ENCODE assay signal across 9 mouse cellular contexts in the genomic region with DNA sequence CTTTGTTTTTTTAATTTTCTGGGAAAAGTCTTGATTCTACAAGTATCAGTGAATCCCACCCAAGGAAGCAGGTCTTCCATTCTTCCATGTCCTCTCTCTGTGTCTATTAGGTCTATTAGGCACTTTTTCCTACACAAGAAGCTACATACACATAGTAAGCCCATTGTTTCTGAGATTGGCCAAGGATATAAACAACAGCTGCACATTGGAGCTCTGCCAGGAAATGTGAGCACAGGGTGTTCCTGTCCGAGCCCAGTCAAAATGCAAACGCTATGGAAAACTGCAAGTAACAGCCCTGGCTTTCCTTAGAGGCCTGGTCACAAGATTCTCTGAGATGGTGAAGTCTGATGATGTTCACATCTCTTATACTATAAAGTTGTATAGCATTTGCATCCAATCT. TPM values are rescaled to one million over a fixed set of nuclear protein-coding genes. Genes with fewer than 3 reads are reported as not detected.
DNase-seq lines count a peak whose midpoint lies in the region; ATAC-seq lines count a peak whose summit lies in the region.
"Had no signal": no experiment of that assay in that cellular context is flagged by ENCODE, and none has a peak within 500 bp of the region (broad histone marks: within the 10 kb centered on the region; RNA-seq: fewer than 3 reads in every experiment).

No protein-coding gene starts in this region.

- peaks cover 5% of the 10 kb centered on the region for H3K4me1 ChIP-seq in heart, embryonic 12.5 days (replicated peaks)

- peak; percentile 26 to 37 for DNase-seq in cerebellum, postnatal 10 days
- DNase-seq in Muller cell, postnatal 12 days (ENCODE audit: inconsistent ontology term), result peak; percentile 24
- peak; percentile 6 to 74 for DNase-seq in left cerebral cortex, postnatal 10 days (ENCODE audit: extremely low spot score in 1 of 2, low spot score in 2 of 2)
- peak; percentile 73 for DNase-seq in testis, postnatal 10 days (ENCODE audit: low spot score)
- DNase-seq in embryo, embryonic 9.5 days (ENCODE audit: extremely low spot score), result no peak
- no peak for DNase-seq in T-cell, adult 2 months (ENCODE audit: low spot score)

- ATAC-seq in cerebellum, adult (ENCODE audit: insufficient number of reproducible peaks, low FRiP score, low TSS enrichment), result no peak
- peak; percentile 48; the same call in 1 of the 2 replicates for ATAC-seq in heart, embryonic 12.5 days (ENCODE audit: insufficient number of reproducible peaks, low FRiP score)

- intact Hi-C loops in left cerebral cortex, postnatal 10 days (cut with DNase I), result no loop called here

- H3K36me3 ChIP-seq in heart, embryonic 12.5 days, result no peaks in the 10 kb centered on the region

- no peaks in the 10 kb centered on the region for H3K27me3 ChIP-seq in heart, embryonic 12.5 days (replicated peaks)

- H3K9ac ChIP-seq in heart, embryonic 12.5 days, result no peak overlapping the region

- WGBS in heart, embryonic 12.5 days, result 49% methylated on average over 2 of the region's 2 CpGs

- no peaks in the 10 kb centered on the region for H3K9me3 ChIP-seq in heart, embryonic 12.5 days (replicated peaks)

- no peak overlapping the region for H3K4me3 ChIP-seq in heart, embryonic 12.5 days
- H3K4me3 ChIP-seq: left cerebral cortex, adult 2 months had no signal

- H3K27ac ChIP-seq in heart, embryonic 12.5 days (ENCODE audit: poor library complexity, severe bottlenecking), result peak overlapping the region; percentile 21; the same call in 1 of the 2 replicates
- H3K27ac ChIP-seq: left cerebral cortex, adult 2 months had no signal

- H3K4me2 ChIP-seq in heart, embryonic 12.5 days, result no peak overlapping the region

RNA-seq across cellular contexts. Expression of a gene that starts 49.3 kb away (rescaled TPM):
- polyA plus RNA-seq in heart, embryonic 12.5 days (2016; fragmentation: Nextera tagmentation; extraction: Ambion mirVana), result 100 and 105 TPM in 2 replicates
- total RNA-seq in left cerebral cortex, postnatal 10 days (2021), result 10 to 100 TPM; 12.1 to 14.0 TPM

Comparison
In these comparisons a context has a peak if more than half of its experiments do, and no peak if none do; other contexts are left out.
1. DNase-seq: peak in cerebellum, postnatal 10 days (2 of 2), Muller cell, postnatal 12 days (single experiment), left cerebral cortex, postnatal 10 days (2 of 2) and testis, postnatal 10 days (single experiment); none in embryo, embryonic 9.5 days (single experiment) and T-cell, adult 2 months (single experiment).